Mouse (Mus musculus) ES-Bruce4 (cell line): ENCODE results near the gene Atg14.

ENCODE experiments used
- CTCF ChIP-seq: IDR thresholded peaks from one replicate; pipeline ENCODE4 v1.8.1; 2011; ENCODE audit warnings: low read depth, low read length
- EP300 ChIP-seq: IDR thresholded peaks from 2 replicates; pipeline ENCODE4 v1.6.1; 2011; ENCODE audit warnings: low read depth, low read length; ENCODE audit not compliant: insufficient read depth
- POLR2A ChIP-seq: IDR thresholded peaks from one replicate; pipeline ENCODE4 v1.8.1; 2011; ENCODE audit warnings: low read length; ENCODE audit not compliant: insufficient read depth

DNA sequence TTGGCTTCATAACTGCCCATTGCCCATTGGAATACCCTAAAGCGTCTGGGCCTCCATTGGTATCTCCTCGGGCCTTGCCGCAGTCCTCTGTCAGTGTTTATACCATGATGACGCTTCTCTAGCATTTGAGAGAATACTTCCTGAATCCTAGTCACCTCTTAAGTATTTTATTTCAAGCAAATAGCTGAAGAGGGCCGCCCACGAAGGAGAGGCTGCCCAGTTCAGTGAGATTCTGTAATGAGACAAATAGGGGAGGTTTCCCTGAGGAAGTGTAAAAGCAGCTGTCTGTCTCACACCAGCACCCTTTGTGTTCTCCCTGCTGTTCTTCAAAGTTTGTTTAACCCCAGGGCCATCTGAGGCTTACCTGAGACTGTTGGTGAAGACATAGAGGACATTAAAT, 53.7 kb downstream of the Atg14 start:
- no peak for TF ChIP-seq CTCF
- no peak for TF ChIP-seq POLR2A
- no peak for TF ChIP-seq EP300
